Mouse (Mus musculus) lung, postnatal 0 days (tissue): ENCODE measurements at regions not wholly inside any gene's neighbourhood (a gene's known extent, or its start where the extent isn't known, plus 50 kb on each side); places are given as distances from the start of the nearest gene placed in this dataset.
A peak's percentile ranks its signal among the peaks of the same experiment; 100 is the strongest.

Source experiments
- ATAC-seq: fragments of 200-750 bp; cut with Nextera tagmentation; 2 replicates; pipeline ENCODE4 v1.8.0; 2017; ENCODE audit warnings: moderate library complexity
- DNase-seq: peaks from one replicate; pipeline ENCODE4 v3.0.0-alpha.2; 2016; ENCODE audit warnings: low spot score
- H3K27ac ChIP-seq: fragments of 300-500 bp; sonication (generic); 2 replicates; pipeline ENCODE4 v1.5.1; 2014; ENCODE audit warnings: antibody characterized with exemption, mild to moderate bottlenecking, low read length, mixed read lengths
- H3K27me3 ChIP-seq: fragments of 300-500 bp; sonication (generic); replicated peaks from 2 replicates; pipeline ENCODE4 v1.6.1; 2014; ENCODE audit warnings: low read length, mixed read lengths; ENCODE audit not compliant: insufficient read depth
- H3K36me3 ChIP-seq: fragments of 300-500 bp; sonication (generic); 2 replicates; pipeline ENCODE4 v1.6.1; 2014; ENCODE audit warnings: low read length, mixed read lengths; ENCODE audit not compliant: insufficient read depth
- H3K4me1 ChIP-seq: fragments of 300-500 bp; sonication (generic); 2 replicates; pipeline ENCODE4 v1.6.1; 2014; ENCODE audit warnings: antibody characterized with exemption, low read depth, low read length, mixed read lengths; ENCODE audit not compliant: insufficient read depth
- H3K4me2 ChIP-seq: fragments of 300-500 bp; sonication (generic); replicated peaks from 2 replicates; pipeline ENCODE4 v1.6.1; 2014; ENCODE audit warnings: low read depth, mild to moderate bottlenecking, low read length, moderate library complexity, mixed read lengths
- H3K4me3 ChIP-seq: fragments of 300-500 bp; sonication (generic); 2 replicates; pipeline ENCODE4 v1.5.1; 2014; ENCODE audit warnings: low read depth, low read length
- H3K9ac ChIP-seq: fragments of 300-500 bp; sonication (generic); replicated peaks from 2 replicates; pipeline ENCODE4 v1.6.1; 2014; ENCODE audit warnings: low read depth, mild to moderate bottlenecking
- H3K9me3 ChIP-seq: fragments of 300-500 bp; sonication (generic); 2 replicates; pipeline ENCODE4 v1.6.1; 2016; ENCODE audit warnings: low read length, mixed read lengths
- CTCF ChIP-seq: IDR thresholded peaks from 2 replicates; pipeline ENCODE4 v1.5.1; 2016; ENCODE audit warnings: antibody characterized with exemption, mild to moderate bottlenecking
- EP300 ChIP-seq: IDR thresholded peaks from 2 replicates; pipeline ENCODE4 v1.6.1; 2016; ENCODE audit warnings: antibody characterized with exemption, mild to moderate bottlenecking, control low read depth
- WGBS: fragments of 180-500 bp; shearing (Covaris S2); extraction: QIAGEN DNeasy Blood & Tissue Kit; methylation state at CpG from one replicate; pipeline ENCODE4 v1.1.7; 2014; 5-methylcytosine and 5-hydroxymethylcytosine counted together

GRCm38 (mm10) chr5:83811309-83811708 is 456.3 kb upstream of the Tecrl start:
- 70% methylated on average over 2 of the region's 2 CpGs for WGBS
- no peaks in the 10 kb centered on the region for H3K36me3 ChIP-seq
- no peak overlapping the region for H3K27ac ChIP-seq
- no peaks in the 10 kb centered on the region for H3K4me1 ChIP-seq
- H3K9me3 ChIP-seq = no peaks in the 10 kb centered on the region
- DNase-seq = no peak
- TF ChIP-seq EP300 (no peak), CTCF (no peak)
- no peaks in the 10 kb centered on the region for H3K27me3 ChIP-seq
- H3K4me2 ChIP-seq = no peak overlapping the region
- no peak overlapping the region for H3K9ac ChIP-seq
- no peak overlapping the region for H3K4me3 ChIP-seq
- no peak for ATAC-seq

DNA sequence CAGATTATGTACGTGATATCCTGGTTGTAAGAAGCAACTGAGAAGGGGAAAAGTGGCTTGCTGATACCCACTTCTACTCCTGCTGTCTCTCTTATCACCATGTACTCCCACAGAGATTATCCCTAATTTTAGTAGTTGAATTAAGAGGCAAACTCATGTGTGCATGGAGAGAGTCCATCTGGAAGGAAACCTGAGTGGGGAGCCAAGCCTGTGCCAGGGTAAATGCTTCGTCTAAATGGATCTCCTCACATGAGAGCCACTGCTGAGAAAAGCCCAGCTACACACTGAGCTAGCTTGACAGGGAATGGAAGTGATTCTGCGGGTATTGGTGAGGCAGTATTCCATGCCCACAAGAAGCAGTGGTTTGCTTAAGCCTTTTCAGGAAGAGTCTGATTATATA is 445.0 kb upstream of the Tecrl start:
- Histone ChIP-seq H3K4me1 (no peaks in the 10 kb centered on the region), H3K27me3 (no peaks in the 10 kb centered on the region), H3K27ac (no peak overlapping the region), H3K4me3 (no peak overlapping the region), H3K4me2 (no peak overlapping the region), H3K9ac (no peak overlapping the region), H3K36me3 (no peaks in the 10 kb centered on the region), H3K9me3 (no peaks in the 10 kb centered on the region)
- DNase-seq (no peak), ATAC-seq (no peak)
- 58% methylated on average over 3 of the region's 3 CpGs for WGBS
- TF ChIP-seq EP300 (no peak), CTCF (no peak)

DNA sequence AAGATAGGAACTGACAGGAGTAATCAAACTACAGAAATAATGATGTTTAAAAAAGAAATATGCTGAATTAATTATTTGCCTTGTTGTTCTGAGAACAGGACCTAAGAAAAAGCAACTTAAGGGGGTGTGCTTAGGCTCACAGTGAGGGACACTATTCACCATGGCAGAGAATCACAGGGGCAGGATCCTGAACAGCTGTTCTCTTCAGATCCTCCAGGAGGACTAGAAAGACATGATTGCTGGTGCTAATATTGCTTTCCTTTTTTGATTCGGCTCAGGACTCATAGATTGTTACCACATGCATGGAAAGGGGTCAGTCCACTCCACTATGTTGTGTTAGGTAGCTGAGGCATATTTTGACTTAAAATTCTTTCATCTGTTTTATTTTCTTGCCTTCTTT is 425.4 kb upstream of the Tecrl start:
- no peaks in the 10 kb centered on the region for H3K4me1 ChIP-seq
- H3K4me2 ChIP-seq = no peak overlapping the region
- H3K9ac ChIP-seq = no peak overlapping the region
- 39% methylated on average over 1 of the region's 1 CpGs for WGBS
- H3K36me3 ChIP-seq = no peaks in the 10 kb centered on the region
- DNase-seq = no peak
- no peak for ATAC-seq
- no peak overlapping the region for H3K27ac ChIP-seq
- no peak overlapping the region for H3K4me3 ChIP-seq
- H3K9me3 ChIP-seq = no peaks in the 10 kb centered on the region
- TF ChIP-seq CTCF (no peak), EP300 (no peak)
- H3K27me3 ChIP-seq = no peaks in the 10 kb centered on the region

DNA sequence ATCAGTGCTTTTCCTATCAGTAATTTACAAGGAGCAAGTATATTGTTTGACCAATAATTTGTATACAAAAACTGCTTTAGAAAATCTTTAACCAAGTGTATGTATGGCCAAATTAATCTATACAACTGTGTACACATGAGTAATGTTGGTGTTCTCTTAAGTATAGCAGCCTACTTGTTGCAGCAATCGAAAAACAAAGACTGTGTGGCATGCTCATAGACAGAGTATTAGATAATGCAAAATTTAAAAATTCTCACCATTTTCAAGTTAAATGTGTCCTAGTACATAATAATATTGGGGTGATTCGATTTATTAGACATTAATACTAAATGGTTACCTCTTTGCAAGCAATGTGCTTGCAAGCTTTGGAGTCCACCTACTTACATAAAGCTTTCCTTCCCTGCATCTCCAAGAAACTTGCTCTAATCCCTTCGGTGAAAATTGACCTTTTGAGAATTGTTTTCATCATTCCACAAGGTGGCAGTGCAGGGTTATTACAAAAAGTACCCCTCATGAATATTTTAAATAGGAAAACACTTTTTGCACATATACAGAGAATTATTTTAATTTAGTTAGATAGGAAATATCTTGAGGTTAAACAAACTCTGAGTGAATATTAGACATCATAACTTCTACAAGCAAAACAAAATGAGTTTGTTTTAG is 423.4 kb upstream of the Tecrl start:
- H3K27me3 ChIP-seq = no peaks in the 10 kb centered on the region
- H3K4me3 ChIP-seq = no peak overlapping the region
- no peaks in the 10 kb centered on the region for H3K36me3 ChIP-seq
- DNase-seq = peak; percentile 13
- H3K4me2 ChIP-seq = no peak overlapping the region
- no peak overlapping the region for H3K9ac ChIP-seq
- H3K4me1 ChIP-seq = no peaks in the 10 kb centered on the region
- ATAC-seq = no peak
- H3K9me3 ChIP-seq = no peaks in the 10 kb centered on the region
- TF ChIP-seq EP300 (no peak), CTCF (peak; percentile 48)
- 23% methylated on average over 3 of the region's 3 CpGs for WGBS
- no peak overlapping the region for H3K27ac ChIP-seq

DNA sequence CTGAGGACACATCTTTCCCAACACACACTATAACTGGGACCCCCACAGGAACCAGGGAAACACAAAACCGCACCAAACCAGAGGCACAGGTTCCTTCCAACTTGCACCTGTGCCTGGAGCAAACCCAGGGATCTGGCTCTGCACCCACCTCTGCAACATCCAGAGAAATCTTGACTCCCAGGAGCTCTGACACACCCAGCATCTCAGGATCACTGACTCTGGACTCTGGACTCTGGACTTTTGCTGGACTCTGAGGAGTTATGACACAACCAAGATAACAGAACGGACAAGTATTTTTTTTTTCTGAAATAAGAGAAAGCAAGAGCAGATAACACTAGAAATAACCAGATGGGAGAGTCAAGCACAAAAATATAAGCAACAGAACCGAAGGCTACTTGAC is 386.9 kb upstream of the Tecrl start:
- Histone ChIP-seq H3K27me3 (no peaks in the 10 kb centered on the region), H3K36me3 (no peaks in the 10 kb centered on the region), H3K4me2 (no peak overlapping the region), H3K9me3 (no peaks in the 10 kb centered on the region), H3K4me1 (no peaks in the 10 kb centered on the region), H3K4me3 (no peak overlapping the region), H3K9ac (no peak overlapping the region), H3K27ac (no peak overlapping the region)
- DNase-seq (no peak), ATAC-seq (no peak)
- TF ChIP-seq EP300 (no peak), CTCF (no peak)
- 69% methylated on average over 3 of the region's 3 CpGs for WGBS

- no peak for ATAC-seq
- Histone ChIP-seq H3K4me1 (no peaks in the 10 kb centered on the region), H3K4me2 (no peak overlapping the region), H3K36me3 (no peaks in the 10 kb centered on the region), H3K9ac (no peak overlapping the region), H3K27ac (no peak overlapping the region), H3K27me3 (no peaks in the 10 kb centered on the region), H3K9me3 (no peaks in the 10 kb centered on the region), H3K4me3 (no peak overlapping the region)
- no peak for DNase-seq
- WGBS = 74% methylated on average over 1 of the region's 1 CpGs
- TF ChIP-seq CTCF (no peak), EP300 (no peak)
These were observed 340.4 kb upstream of the Tecrl start for GRCm38 (mm10) chr5:83695383-83695782.

- H3K4me1 ChIP-seq = no peaks in the 10 kb centered on the region
- H3K36me3 ChIP-seq = no peaks in the 10 kb centered on the region
- no peak for DNase-seq
- no peak overlapping the region for H3K27ac ChIP-seq
- no peaks in the 10 kb centered on the region for H3K9me3 ChIP-seq
- no peak for ATAC-seq
- H3K4me3 ChIP-seq = no peak overlapping the region
- no peak overlapping the region for H3K9ac ChIP-seq
- H3K27me3 ChIP-seq = no peaks in the 10 kb centered on the region
- no peak for TF ChIP-seq CTCF
- no peak overlapping the region for H3K4me2 ChIP-seq
These were observed 337.3 kb upstream of the Tecrl start for GRCm38 (mm10) chr5:83692286-83692685.
